Mouse (Mus musculus): ENCODE results near the gene 4930583I09Rik. TPM values are rescaled to one million over a fixed set of nuclear protein-coding genes. Genes with fewer than 3 reads are reported as not detected.

Gene 4930583I09Rik
- polyA plus RNA-seq, 2 experiments = not detected

DNA sequence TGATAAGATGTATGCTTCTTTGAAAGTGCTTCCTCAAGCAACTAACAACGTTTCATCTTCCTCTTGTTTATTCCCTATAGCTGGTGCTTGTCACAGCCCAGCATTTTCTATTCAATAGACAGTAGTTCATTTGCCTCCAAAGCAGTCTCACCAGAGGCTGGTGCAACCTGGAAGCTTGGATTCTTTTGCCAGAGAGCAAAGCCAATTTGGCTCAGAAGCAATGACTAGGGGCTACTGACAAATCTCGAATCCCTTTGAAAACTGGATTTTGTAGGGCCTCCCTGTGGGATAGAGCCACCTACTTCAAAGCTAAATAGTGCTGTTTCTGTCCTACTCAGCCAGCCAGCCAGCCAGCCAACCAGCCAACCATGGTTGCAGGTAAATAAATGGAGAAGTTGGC lies 20.1 kb downstream of the 4930583I09Rik start:
- WGBS = 74% methylated on average over 2 of the region's 2 CpGs
- H3K4me2 ChIP-seq (replicated peaks; ENCODE audit: low read depth, low read length, severe bottlenecking) = no peak overlapping the region
- no peaks in the 10 kb centered on the region for H3K36me3 ChIP-seq (ENCODE audit: control insufficient read depth, insufficient read depth, low read length)
- no peaks in the 10 kb centered on the region for H3K4me1 ChIP-seq (ENCODE audit: control insufficient read depth, insufficient read depth, low read length)
- no peak for DNase-seq (ENCODE audit: low spot score)
- H3K9ac ChIP-seq (ENCODE audit: low read depth, low read length, severe bottlenecking) = no peak overlapping the region
- H3K9me3 ChIP-seq (ENCODE audit: control insufficient read depth, low read length) = no peaks in the 10 kb centered on the region
- no peak for ATAC-seq (ENCODE audit: low FRiP score, low read depth)
- H3K27me3 ChIP-seq (ENCODE audit: control insufficient read depth, insufficient read depth, low read length) = no peaks in the 10 kb centered on the region
- TF ChIP-seq POLR2A (IDR thresholded peaks at IDR 0.05; ENCODE audit: borderline replicate concordance, extremely low read depth, insufficient read depth, insufficient read length) = no peak
- H3K27ac ChIP-seq (replicated peaks; ENCODE audit: low read depth, low read length) = no peak overlapping the region
- H3K4me3 ChIP-seq (replicated peaks; ENCODE audit: low read length) = no peak overlapping the region

GRCm38 (mm10) chr17:64813568-64813967 lies 22.3 kb downstream of the 4930583I09Rik start:
- 88% methylated on average over 6 of the region's 6 CpGs for WGBS

DNA sequence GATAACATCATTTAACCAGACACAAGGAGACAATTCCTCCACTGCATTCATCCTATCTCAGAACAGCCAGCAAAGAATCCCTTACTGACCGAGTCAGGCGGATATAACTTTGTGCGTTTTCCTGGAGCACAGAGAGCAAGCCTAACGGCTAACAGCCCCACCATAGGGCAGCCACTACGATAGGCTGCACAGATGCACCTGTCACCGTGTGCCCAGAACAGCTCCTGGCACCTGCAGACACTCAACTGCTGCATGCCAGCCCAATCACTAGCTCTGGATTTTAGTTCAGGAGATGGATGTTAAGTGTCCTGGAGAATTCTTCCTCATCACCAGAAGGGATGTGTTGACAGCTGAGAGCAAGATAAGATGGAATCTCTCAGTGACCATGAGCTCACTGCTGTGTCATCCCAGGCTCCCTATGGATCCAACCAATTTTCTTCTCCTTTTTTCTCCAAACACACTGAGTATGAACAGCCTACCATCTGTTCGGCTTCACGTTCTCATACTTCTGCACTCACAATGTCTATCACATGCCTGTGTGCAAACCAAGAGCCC lies 29.8 kb downstream of the 4930583I09Rik start:
- Histone ChIP-seq H3K4me1 (ENCODE audit: control insufficient read depth, insufficient read depth, low read length) (no peaks in the 10 kb centered on the region), H3K27me3 (ENCODE audit: control insufficient read depth, insufficient read depth, low read length) (no peaks in the 10 kb centered on the region), H3K27ac (replicated peaks; ENCODE audit: low read depth, low read length) (no peak overlapping the region), H3K9ac (ENCODE audit: low read depth, low read length, severe bottlenecking) (no peak overlapping the region), H3K9me3 (ENCODE audit: control insufficient read depth, low read length) (no peaks in the 10 kb centered on the region), H3K36me3 (ENCODE audit: control insufficient read depth, insufficient read depth, low read length) (no peaks in the 10 kb centered on the region), H3K4me3 (replicated peaks; ENCODE audit: low read length) (no peak overlapping the region), H3K4me2 (replicated peaks; ENCODE audit: low read depth, low read length, severe bottlenecking) (no peak overlapping the region)
- WGBS = 84% methylated on average over 8 of the region's 8 CpGs
- no peak for TF ChIP-seq POLR2A (IDR thresholded peaks at IDR 0.05; ENCODE audit: borderline replicate concordance, extremely low read depth, insufficient read depth, insufficient read length)
- no peak for DNase-seq (ENCODE audit: low spot score)
- ATAC-seq (ENCODE audit: low FRiP score, low read depth) = no peak

More at GRCm38 (mm10) chr17:64813568-64813967, 22.3 kb downstream of the 4930583I09Rik start:
- H3K27ac ChIP-seq (replicated peaks; ENCODE audit: low read depth, low read length) = no peak overlapping the region
- H3K9ac ChIP-seq (ENCODE audit: low read depth, low read length, severe bottlenecking) = no peak overlapping the region
- no peaks in the 10 kb centered on the region for H3K9me3 ChIP-seq (ENCODE audit: control insufficient read depth, low read length)
- H3K4me2 ChIP-seq (replicated peaks; ENCODE audit: low read depth, low read length, severe bottlenecking) = no peak overlapping the region
- no peaks in the 10 kb centered on the region for H3K27me3 ChIP-seq (ENCODE audit: control insufficient read depth, insufficient read depth, low read length)
- H3K36me3 ChIP-seq (ENCODE audit: control insufficient read depth, insufficient read depth, low read length) = no peaks in the 10 kb centered on the region
- H3K4me1 ChIP-seq (ENCODE audit: control insufficient read depth, insufficient read depth, low read length) = no peaks in the 10 kb centered on the region
- ATAC-seq (ENCODE audit: low FRiP score, low read depth) = no peak
- no peak overlapping the region for H3K4me3 ChIP-seq (replicated peaks; ENCODE audit: low read length)
- no peak for DNase-seq (ENCODE audit: low spot score)
- TF ChIP-seq POLR2A (IDR thresholded peaks at IDR 0.05; ENCODE audit: borderline replicate concordance, extremely low read depth, insufficient read depth, insufficient read length) = no peak

GRCm38 (mm10) chr17:64804375-64805124 lies 31.3 kb downstream of the 4930583I09Rik start:
- no peaks in the 10 kb centered on the region for H3K36me3 ChIP-seq (ENCODE audit: control insufficient read depth, insufficient read depth, low read length)
- no peak overlapping the region for H3K27ac ChIP-seq (replicated peaks; ENCODE audit: low read depth, low read length)
- H3K9ac ChIP-seq (ENCODE audit: low read depth, low read length, severe bottlenecking) = no peak overlapping the region
- no peak overlapping the region for H3K4me3 ChIP-seq (replicated peaks; ENCODE audit: low read length)
- no peak overlapping the region for H3K4me2 ChIP-seq (replicated peaks; ENCODE audit: low read depth, low read length, severe bottlenecking)
- WGBS = 49% methylated on average over 13 of the region's 13 CpGs
- no peaks in the 10 kb centered on the region for H3K27me3 ChIP-seq (ENCODE audit: control insufficient read depth, insufficient read depth, low read length)
- DNase-seq (ENCODE audit: low spot score) (no peak), ATAC-seq (ENCODE audit: low FRiP score, low read depth) (no peak)
- H3K4me1 ChIP-seq (ENCODE audit: control insufficient read depth, insufficient read depth, low read length) = no peaks in the 10 kb centered on the region
- TF ChIP-seq POLR2A (IDR thresholded peaks at IDR 0.05; ENCODE audit: borderline replicate concordance, extremely low read depth, insufficient read depth, insufficient read length) = no peak
- no peaks in the 10 kb centered on the region for H3K9me3 ChIP-seq (ENCODE audit: control insufficient read depth, low read length)

- TF ChIP-seq POLR2A (IDR thresholded peaks at IDR 0.05; ENCODE audit: borderline replicate concordance, extremely low read depth, insufficient read depth, insufficient read length) = no peak
- Histone ChIP-seq H3K4me1 (ENCODE audit: control insufficient read depth, insufficient read depth, low read length) (no peaks in the 10 kb centered on the region), H3K9ac (ENCODE audit: low read depth, low read length, severe bottlenecking) (no peak overlapping the region), H3K4me3 (replicated peaks; ENCODE audit: low read length) (no peak overlapping the region), H3K4me2 (replicated peaks; ENCODE audit: low read depth, low read length, severe bottlenecking) (no peak overlapping the region), H3K36me3 (ENCODE audit: control insufficient read depth, insufficient read depth, low read length) (no peaks in the 10 kb centered on the region), H3K27ac (replicated peaks; ENCODE audit: low read depth, low read length) (no peak overlapping the region), H3K9me3 (ENCODE audit: control insufficient read depth, low read length) (no peaks in the 10 kb centered on the region), H3K27me3 (ENCODE audit: control insufficient read depth, insufficient read depth, low read length) (no peaks in the 10 kb centered on the region)
- 76% methylated on average over 7 of the region's 7 CpGs for WGBS
- ATAC-seq (ENCODE audit: low FRiP score, low read depth) (0 out of 2 replicates have a peak, but pooled peaks have one; percentile 4), DNase-seq (ENCODE audit: low spot score) (no peak)
These were observed 33.0 kb downstream of the 4930583I09Rik start for GRCm38 (mm10) chr17:64802956-64803275.
